Mouse (Mus musculus): Measurements from ENCODE around the gene Cryaa. TPM values are rescaled to one million over a fixed set of nuclear protein-coding genes. Genes with fewer than 3 reads are reported as not detected.

Gene Cryaa
- polyA plus RNA-seq, 1 experiment from 2014 or later = not detected

- Histone ChIP-seq H3K4me2 (no peak overlapping the region), H3K27me3 (no peaks in the 10 kb centered on the region; the same call in 1 of the 2 replicates), H3K27ac (no peak overlapping the region), H3K4me3 (replicated peaks) (no peak overlapping the region), H3K4me1 (peaks cover 19% of the 10 kb centered on the region), H3K9ac (no peak overlapping the region), H3K9me3 (no peaks in the 10 kb centered on the region), H3K36me3 (replicated peaks) (no peaks in the 10 kb centered on the region)
- WGBS = 9% methylated on average over 6 of the region's 6 CpGs
- ATAC-seq (ENCODE audit: low FRiP score) = no peak
These were observed 47.8 kb downstream of the Cryaa start for GRCm38 (mm10) chr17:31725366-31725765.

GRCm38 (mm10) chr17:31726216-31726615, 48.6 kb downstream of the Cryaa start:
- no peak for ATAC-seq (ENCODE audit: low FRiP score)
- H3K4me2 ChIP-seq = no peak overlapping the region
- no peak overlapping the region for H3K9ac ChIP-seq
- H3K36me3 ChIP-seq (replicated peaks) = no peaks in the 10 kb centered on the region
- no peak overlapping the region for H3K4me3 ChIP-seq (replicated peaks)
- H3K4me1 ChIP-seq = peaks cover 19% of the 10 kb centered on the region
- WGBS = 95% methylated on average over 5 of the region's 5 CpGs
- no peaks in the 10 kb centered on the region for H3K9me3 ChIP-seq
- H3K27ac ChIP-seq = no peak overlapping the region
- H3K27me3 ChIP-seq = no peaks in the 10 kb centered on the region; the same call in 1 of the 2 replicates

- no peak overlapping the region for H3K4me3 ChIP-seq (replicated peaks)
- no peak overlapping the region for H3K4me2 ChIP-seq
- WGBS = 70% methylated on average over 4 of the region's 4 CpGs
- H3K27me3 ChIP-seq = no peaks in the 10 kb centered on the region; the same call in 1 of the 2 replicates
- no peaks in the 10 kb centered on the region for H3K9me3 ChIP-seq
- H3K27ac ChIP-seq = no peak overlapping the region
- no peak overlapping the region for H3K9ac ChIP-seq
- no peaks in the 10 kb centered on the region for H3K36me3 ChIP-seq (replicated peaks)
- ATAC-seq (ENCODE audit: low FRiP score) = no peak
- peaks cover 16% of the 10 kb centered on the region for H3K4me1 ChIP-seq
These were observed 49.6 kb downstream of the Cryaa start for GRCm38 (mm10) chr17:31727230-31727629.

- 76% methylated on average over 4 of the region's 4 CpGs for WGBS
- H3K9ac ChIP-seq = no peak overlapping the region
- H3K4me3 ChIP-seq (replicated peaks) = no peak overlapping the region
- no peak for ATAC-seq (ENCODE audit: low FRiP score)
- no peaks in the 10 kb centered on the region; the same call in 1 of the 2 replicates for H3K27me3 ChIP-seq
- no peaks in the 10 kb centered on the region for H3K36me3 ChIP-seq (replicated peaks)
- H3K9me3 ChIP-seq = no peaks in the 10 kb centered on the region
- no peak overlapping the region for H3K4me2 ChIP-seq
- H3K4me1 ChIP-seq = peaks cover 16% of the 10 kb centered on the region
- H3K27ac ChIP-seq = no peak overlapping the region
These were observed 50.4 kb downstream of the Cryaa start for GRCm38 (mm10) chr17:31728043-31728442.

GRCm38 (mm10) chr17:31728968-31729501, 51.4 kb downstream of the Cryaa start:
- H3K4me1 ChIP-seq = peaks cover 16% of the 10 kb centered on the region
- no peak overlapping the region for H3K4me2 ChIP-seq
- no peaks in the 10 kb centered on the region for H3K36me3 ChIP-seq (replicated peaks)
- H3K9ac ChIP-seq = no peak overlapping the region
- 83% methylated on average over 7 of the region's 7 CpGs for WGBS
- no peaks in the 10 kb centered on the region; the same call in 1 of the 2 replicates for H3K27me3 ChIP-seq
- H3K4me3 ChIP-seq (replicated peaks) = no peak overlapping the region
- H3K9me3 ChIP-seq = no peaks in the 10 kb centered on the region
- no peak overlapping the region for H3K27ac ChIP-seq
- ATAC-seq (ENCODE audit: low FRiP score) = peak; percentile 20; the same call in 1 of the 2 replicates

- 50% methylated on average over 6 of the region's 6 CpGs for WGBS
- no peak for ATAC-seq (ENCODE audit: low FRiP score)
These were observed 53.4 kb downstream of the Cryaa start for GRCm38 (mm10) chr17:31731038-31731437.

More at GRCm38 (mm10) chr17:31731038-31731437, 53.4 kb downstream of the Cryaa start:
- no peaks in the 10 kb centered on the region for H3K36me3 ChIP-seq (replicated peaks)
- H3K9me3 ChIP-seq = no peaks in the 10 kb centered on the region
- no peaks in the 10 kb centered on the region; the same call in 1 of the 2 replicates for H3K27me3 ChIP-seq
- H3K4me2 ChIP-seq = no peak overlapping the region
- H3K4me1 ChIP-seq = peaks cover 8% of the 10 kb centered on the region; the same call in 1 of the 2 replicates
- H3K27ac ChIP-seq = no peak overlapping the region
- no peak overlapping the region for H3K4me3 ChIP-seq (replicated peaks)
- H3K9ac ChIP-seq = no peak overlapping the region

Other genes with a start within 250 kb of the Cryaa start
- 43.2 and 45.6 TPM in 2 replicates for gene Wdr4, start 157.8 kb upstream of the Cryaa start, polyA plus RNA-seq (2016; fragmentation: Nextera tagmentation; extraction: Ambion mirVana)
- 248 TPM in 2 replicates for gene Ndufv3, start 157.7 kb upstream of the Cryaa start, polyA plus RNA-seq (2016; fragmentation: Nextera tagmentation; extraction: Ambion mirVana)
- gene Pknox1, start 113.1 kb upstream of the Cryaa start, polyA plus RNA-seq (2016; fragmentation: Nextera tagmentation; extraction: Ambion mirVana) = 30.6 and 31.3 TPM in 2 replicates
- gene Cbs, start 40.6 kb upstream of the Cryaa start, polyA plus RNA-seq (2016; fragmentation: Nextera tagmentation; extraction: Ambion mirVana) = 2.6 and 2.7 TPM in 2 replicates
- 379 and 385 TPM in 2 replicates for gene U2af1, start 18.9 kb upstream of the Cryaa start, polyA plus RNA-seq (2016; fragmentation: Nextera tagmentation; extraction: Ambion mirVana)
- 15.2 and 16.7 TPM in 2 replicates for gene Sik1, start 178.0 kb downstream of the Cryaa start, polyA plus RNA-seq (2016; fragmentation: Nextera tagmentation; extraction: Ambion mirVana)

Data from forebrain, embryonic 12.5 days (tissue).